Mouse (Mus musculus) forelimb bud, embryonic 11.5 days (tissue): Measurements from ENCODE around the gene Clec2g.
"Not testable (repeated sequence)": the region's sequence is repeated elsewhere in the genome, so short reads cannot be mapped to it uniquely, and the experiment has no call there.

Source experiments
- DNase-seq: peaks from one replicate; pipeline ENCODE4 v3.0.0-alpha.2; 2012; ENCODE audit warnings: low read depth, low spot score

Gene Clec2g

GRCm38 (mm10) chr6:128971394-128972039, 37.3 kb downstream of the Clec2g start:
- DNase-seq, result no peak

GRCm38 (mm10) chr6:128972156-128972555, 38.0 kb downstream of the Clec2g start:
- DNase-seq, result no peak

- no peak for DNase-seq
These were observed 38.7 kb downstream of the Clec2g start for GRCm38 (mm10) chr6:128972687-128973438.

- DNase-seq, result no peak
These were observed 39.2 kb downstream of the Clec2g start for GRCm38 (mm10) chr6:128973439-128973697.

- not testable (repeated sequence) for DNase-seq
These were observed 40.7 kb downstream of the Clec2g start for GRCm38 (mm10) chr6:128974850-128975249.

GRCm38 (mm10) chr6:128976194-128976593, 42.0 kb downstream of the Clec2g start:
- no peak for DNase-seq

- not testable (repeated sequence) for DNase-seq
These were observed 47.9 kb downstream of the Clec2g start for GRCm38 (mm10) chr6:128981951-128982541.

GRCm38 (mm10) chr6:128992337-128992736, 58.2 kb downstream of the Clec2g start:
- peak; percentile 0 for DNase-seq

- peak; percentile 20 for DNase-seq
These were observed 58.6 kb downstream of the Clec2g start for GRCm38 (mm10) chr6:128992753-128993152.

- DNase-seq, result no peak
These were observed 59.0 kb downstream of the Clec2g start for GRCm38 (mm10) chr6:128993221-128993620.

GRCm38 (mm10) chr6:128994336-128994735, 60.2 kb downstream of the Clec2g start:
- no peak for DNase-seq

GRCm38 (mm10) chr6:128994742-128995141, 60.6 kb downstream of the Clec2g start:
- DNase-seq, result no peak

- no peak for DNase-seq
These were observed 61.3 kb downstream of the Clec2g start for GRCm38 (mm10) chr6:128995250-128996053.

GRCm38 (mm10) chr6:128996054-128996767, 62.0 kb downstream of the Clec2g start:
- no peak for DNase-seq

GRCm38 (mm10) chr6:128996768-128997442, 62.7 kb downstream of the Clec2g start:
- DNase-seq, result no peak

- no peak for DNase-seq
These were observed 67.2 kb downstream of the Clec2g start for GRCm38 (mm10) chr6:129001392-129001791.

GRCm38 (mm10) chr6:129008552-129008951, 74.4 kb downstream of the Clec2g start:
- no peak for DNase-seq

GRCm38 (mm10) chr6:129009846-129010504, 75.8 kb downstream of the Clec2g start:
- not testable (repeated sequence) for DNase-seq

GRCm38 (mm10) chr6:129010505-129010873, 76.3 kb downstream of the Clec2g start:
- no peak for DNase-seq

GRCm38 (mm10) chr6:129012012-129012411, 77.8 kb downstream of the Clec2g start:
- not testable (repeated sequence) for DNase-seq
